Mouse (Mus musculus) forebrain, embryonic 13.5 days (tissue): ENCODE measurements around the gene Atp5mpl. TPM values are rescaled to one million over a fixed set of nuclear protein-coding genes. Genes with fewer than 3 reads are reported as not detected.

ENCODE experiments used
- ATAC-seq: fragments of 200-750 bp; cut with Nextera tagmentation; 2 replicates; pipeline ENCODE4 v1.8.0; 2017
- H3K27ac ChIP-seq: fragments of 300-500 bp; sonication (generic); 2 replicates; pipeline ENCODE4 v1.5.1; 2015; ENCODE audit warnings: inconsistent platforms, mild to moderate bottlenecking, moderate library complexity
- H3K27me3 ChIP-seq: fragments of 300-500 bp; sonication (generic); 2 replicates; pipeline ENCODE4 v1.6.1; 2015; ENCODE audit warnings: mild to moderate bottlenecking, inconsistent platforms
- H3K36me3 ChIP-seq: fragments of 300-500 bp; sonication (generic); 2 replicates; pipeline ENCODE4 v1.6.1; 2015; ENCODE audit warnings: mild to moderate bottlenecking, inconsistent platforms; ENCODE audit not compliant: poor library complexity, severe bottlenecking
- H3K4me1 ChIP-seq: fragments of 300-500 bp; sonication (generic); 2 replicates; pipeline ENCODE4 v1.6.1; 2015; ENCODE audit warnings: inconsistent platforms
- H3K4me2 ChIP-seq: fragments of 300-500 bp; sonication (generic); 2 replicates; pipeline ENCODE4 v1.6.1; 2015; ENCODE audit warnings: inconsistent platforms, mild to moderate bottlenecking, moderate library complexity
- H3K4me3 ChIP-seq: fragments of 300-500 bp; sonication (generic); 2 replicates; pipeline ENCODE4 v1.5.1; 2015; ENCODE audit warnings: mild to moderate bottlenecking, inconsistent platforms
- H3K9ac ChIP-seq: fragments of 300-500 bp; sonication (generic); 2 replicates; pipeline ENCODE4 v1.6.1; 2015; ENCODE audit warnings: mild to moderate bottlenecking, inconsistent platforms
- H3K9me3 ChIP-seq: fragments of 300-500 bp; sonication (generic); replicated peaks from 2 replicates; pipeline ENCODE4 v1.6.1; 2016; ENCODE audit warnings: inconsistent platforms
- WGBS: fragments of 180-500 bp; shearing (Covaris S2); methylation state at CpG from one replicate; pipeline ENCODE4 v1.1.7; 2015; 5-methylcytosine and 5-hydroxymethylcytosine counted together
- polyA plus RNA-seq: library from polyadenylated mRNA; unstranded; fragments of >200 nt; fragmentation: Nextera tagmentation; extraction: Ambion mirVana; gene quantifications from 2 replicates; pipeline ENCODE4 v1.2.1, GENCODE M21; 2015

Atp5mpl gene
- polyA plus RNA-seq, 1 experiment from 2014 or later = 746 TPM

DNA sequence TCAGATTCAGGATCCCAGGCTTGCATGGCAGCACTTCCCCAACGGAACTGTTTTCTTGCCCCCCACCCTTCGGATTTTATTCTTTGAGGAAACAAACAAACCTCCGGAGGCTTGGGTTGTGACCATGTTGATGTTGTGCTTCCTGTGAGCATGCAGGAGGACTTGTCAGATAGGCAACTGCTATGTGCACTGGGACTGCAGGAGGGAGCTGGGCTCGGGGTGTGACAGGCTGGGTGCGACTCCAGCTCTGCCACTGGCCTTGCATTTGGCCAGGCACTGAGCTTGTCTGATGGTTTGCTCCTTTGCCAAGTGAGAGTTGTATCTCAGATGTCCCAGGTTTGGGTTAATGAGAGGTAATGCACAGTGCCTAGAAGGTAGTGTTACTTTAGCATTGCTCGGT is 11.5 kb upstream of the Atp5mpl start:
- H3K4me3 ChIP-seq = no peak overlapping the region
- H3K27ac ChIP-seq = no peak overlapping the region
- peaks cover 15% of the 10 kb centered on the region for H3K4me1 ChIP-seq
- no peak overlapping the region for H3K4me2 ChIP-seq
- H3K9ac ChIP-seq = no peak overlapping the region
- 81% methylated on average over 6 of the region's 6 CpGs for WGBS
- no peaks in the 10 kb centered on the region for H3K27me3 ChIP-seq
- H3K9me3 ChIP-seq = no peaks in the 10 kb centered on the region
- no peaks in the 10 kb centered on the region for H3K36me3 ChIP-seq
- ATAC-seq = no peak

DNA sequence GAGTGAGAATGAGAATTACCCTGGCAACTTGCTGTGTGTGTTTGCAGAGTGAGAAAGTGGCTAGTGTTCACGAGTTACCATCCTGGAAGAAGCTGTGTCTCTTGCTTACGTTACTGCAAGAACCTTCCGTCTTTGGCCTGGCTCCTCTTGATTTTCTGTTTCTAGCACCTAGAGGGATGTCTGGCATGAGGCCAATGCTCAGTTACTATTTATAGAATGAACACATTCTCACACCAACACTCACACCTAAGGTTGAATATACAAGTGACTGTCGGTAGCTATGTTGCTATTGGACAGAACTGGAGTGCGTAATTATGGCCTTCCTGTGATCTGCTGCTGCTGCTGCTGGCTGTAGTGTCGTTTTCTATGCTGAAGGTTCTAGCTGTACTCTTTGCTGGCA is 10.4 kb upstream of the Atp5mpl start:
- no peak overlapping the region for H3K9ac ChIP-seq
- WGBS = 51% methylated on average over 6 of the region's 6 CpGs
- H3K27ac ChIP-seq = peak overlapping the region; percentile 17; the same call in 1 of the 2 replicates

DNA sequence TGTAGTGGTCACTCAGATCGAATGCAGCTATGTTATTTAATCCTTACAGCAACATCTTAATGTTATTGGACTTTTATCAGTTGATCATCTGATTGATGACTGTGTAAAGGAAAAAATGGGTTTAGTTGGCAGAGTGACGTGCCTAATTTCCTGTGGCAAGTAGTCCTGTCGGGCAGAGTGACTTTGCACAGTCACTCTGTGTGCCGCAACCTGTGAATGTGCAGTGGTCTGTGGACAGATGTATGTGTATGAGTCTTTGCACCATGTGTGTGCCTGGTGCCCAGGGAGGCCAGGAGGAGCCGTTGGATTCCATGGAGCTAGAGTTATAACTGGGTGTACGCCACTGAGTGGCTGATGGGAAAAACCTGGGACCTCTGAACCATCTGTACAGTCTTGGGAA is 7.8 kb upstream of the Atp5mpl start:
- no peak overlapping the region for H3K27ac ChIP-seq
- H3K9me3 ChIP-seq = no peaks in the 10 kb centered on the region
- H3K4me3 ChIP-seq = no peak overlapping the region
- H3K36me3 ChIP-seq = no peaks in the 10 kb centered on the region
- peaks cover 15% of the 10 kb centered on the region for H3K4me1 ChIP-seq
- no peak overlapping the region for H3K4me2 ChIP-seq
- 84% methylated on average over 6 of the region's 6 CpGs for WGBS
- H3K27me3 ChIP-seq = no peaks in the 10 kb centered on the region
- no peak for ATAC-seq
- no peak overlapping the region for H3K9ac ChIP-seq

More for the DNA sequence above, 10.4 kb upstream of the Atp5mpl start:
- Histone ChIP-seq H3K27me3 (no peaks in the 10 kb centered on the region), H3K9me3 (no peaks in the 10 kb centered on the region), H3K4me2 (no peak overlapping the region), H3K4me3 (no peak overlapping the region), H3K36me3 (no peaks in the 10 kb centered on the region), H3K4me1 (peaks cover 15% of the 10 kb centered on the region)
- ATAC-seq = no peak

DNA sequence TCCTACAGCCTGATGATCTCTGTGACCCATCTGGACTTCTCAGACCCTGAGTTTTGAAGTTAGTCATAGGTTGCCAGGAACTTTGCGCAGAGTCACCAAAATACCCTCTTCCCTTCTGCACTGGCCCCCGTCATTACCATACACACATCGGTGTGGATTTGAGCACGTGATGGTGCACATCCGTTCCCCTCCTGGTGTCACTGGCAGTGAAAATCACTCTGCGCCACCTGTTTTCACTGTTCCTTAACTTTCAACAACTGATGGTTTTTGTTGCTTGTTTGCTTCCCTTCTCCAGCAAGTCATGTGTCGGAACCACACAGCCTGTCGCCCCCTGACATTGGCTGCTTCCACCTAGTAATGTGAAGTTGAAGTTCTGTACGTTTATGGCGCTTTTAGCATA is 5.7 kb upstream of the Atp5mpl start:
- H3K4me2 ChIP-seq = no peak overlapping the region
- no peak overlapping the region for H3K9ac ChIP-seq
- H3K4me3 ChIP-seq = no peak overlapping the region
- ATAC-seq = no peak
- WGBS = 92% methylated on average over 10 of the region's 10 CpGs
- no peaks in the 10 kb centered on the region for H3K36me3 ChIP-seq
- H3K9me3 ChIP-seq = no peaks in the 10 kb centered on the region
- H3K27ac ChIP-seq = no peak overlapping the region
- peaks cover 11% of the 10 kb centered on the region for H3K4me1 ChIP-seq
- H3K27me3 ChIP-seq = no peaks in the 10 kb centered on the region

DNA sequence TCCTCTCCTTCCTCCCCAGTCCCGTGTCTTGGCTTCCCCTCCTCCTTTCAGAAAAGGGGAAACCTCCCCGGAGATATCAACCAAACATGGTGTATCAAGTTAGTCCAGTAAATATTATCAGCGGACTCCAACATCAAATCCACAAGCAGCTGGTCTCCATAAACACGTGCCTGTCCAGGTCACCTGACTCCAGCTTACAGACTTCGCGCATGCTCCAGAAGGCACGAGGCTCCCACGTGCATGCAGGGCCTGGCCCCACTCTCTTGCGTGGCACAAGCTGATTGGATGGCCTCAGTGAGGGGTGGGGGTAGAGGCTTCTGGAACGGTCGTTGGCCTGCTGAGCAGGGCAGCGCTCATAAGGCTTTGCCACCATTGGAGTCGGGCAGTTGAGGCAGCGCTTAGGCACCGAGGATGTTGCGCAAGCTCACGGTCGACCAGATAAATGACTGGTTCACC is 4.5 kb upstream of the Atp5mpl start, which contains the start of gene Tdrd9:
Gene Tdrd9 (plus strand): TSS at position 329 of the 456 bp plus-strand sequence.
- 91% methylated on average over 18 of the region's 18 CpGs for WGBS
- Histone ChIP-seq H3K9ac (no peak within 1 kb of the TSS), H3K36me3 (no peaks in the 10 kb centered on the region), H3K4me3 (no peak within 1 kb of the TSS), H3K9me3 (no peaks in the 10 kb centered on the region), H3K4me2 (no peak within 1 kb of the TSS), H3K27ac (no peak within 1 kb of the TSS), H3K27me3 (no peaks in the 10 kb centered on the region), H3K4me1 (peaks cover 2% of the 10 kb centered on the region)
- no peak for ATAC-seq

DNA sequence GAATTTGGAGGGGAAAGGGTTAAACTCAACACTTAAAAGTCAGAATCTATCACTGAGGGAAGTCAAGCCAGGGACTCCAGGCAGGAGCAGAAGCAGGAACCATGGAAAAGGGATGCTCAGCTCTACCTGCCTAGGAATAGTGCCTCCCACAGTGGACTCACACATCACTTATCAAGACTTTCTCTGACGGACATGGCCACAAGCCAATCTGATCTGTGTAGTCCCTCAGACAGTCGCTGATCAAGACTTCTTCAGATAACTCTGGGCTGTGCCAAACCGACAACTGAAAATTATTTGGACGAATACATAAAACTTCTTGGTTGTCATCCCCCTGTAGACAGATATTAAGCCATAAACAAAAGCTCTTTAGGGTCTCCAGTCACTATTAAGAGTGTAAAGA is 3.3 kb upstream of the Atp5mpl start:
- no peak for ATAC-seq
- H3K4me1 ChIP-seq = peaks cover 13% of the 10 kb centered on the region
- no peak overlapping the region for H3K4me3 ChIP-seq
- 85% methylated on average over 4 of the region's 4 CpGs for WGBS
- no peaks in the 10 kb centered on the region for H3K9me3 ChIP-seq
- H3K9ac ChIP-seq = no peak overlapping the region
- H3K4me2 ChIP-seq = no peak overlapping the region
- no peaks in the 10 kb centered on the region for H3K27me3 ChIP-seq
- H3K27ac ChIP-seq = no peak overlapping the region
- no peaks in the 10 kb centered on the region for H3K36me3 ChIP-seq

DNA sequence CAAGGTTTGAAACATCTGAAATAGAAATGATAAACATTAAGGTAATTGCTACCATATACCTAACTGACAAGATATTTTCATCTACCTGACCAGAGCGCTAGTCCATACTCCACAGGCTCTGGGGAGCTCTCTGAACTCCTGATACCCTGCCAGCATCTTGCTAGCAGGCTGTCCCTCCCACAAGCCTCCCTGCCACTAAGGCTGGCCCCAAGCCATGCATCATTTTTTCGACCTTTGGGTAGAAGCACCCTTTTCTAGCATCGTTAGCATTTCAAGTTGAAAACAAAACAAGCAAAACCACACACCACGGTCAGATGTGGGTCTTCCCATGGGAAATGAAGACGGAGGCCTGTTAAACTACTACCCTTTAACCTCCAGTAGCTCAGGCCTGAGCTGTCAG is 3.4 kb downstream of the Atp5mpl start:
- Histone ChIP-seq H3K27ac (no peak overlapping the region), H3K4me2 (no peak overlapping the region), H3K36me3 (peaks cover 42% of the 10 kb centered on the region), H3K9me3 (no peaks in the 10 kb centered on the region), H3K27me3 (no peaks in the 10 kb centered on the region), H3K4me1 (peaks cover 18% of the 10 kb centered on the region), H3K4me3 (no peak overlapping the region), H3K9ac (no peak overlapping the region)
- 79% methylated on average over 5 of the region's 5 CpGs for WGBS
- no peak for ATAC-seq

DNA sequence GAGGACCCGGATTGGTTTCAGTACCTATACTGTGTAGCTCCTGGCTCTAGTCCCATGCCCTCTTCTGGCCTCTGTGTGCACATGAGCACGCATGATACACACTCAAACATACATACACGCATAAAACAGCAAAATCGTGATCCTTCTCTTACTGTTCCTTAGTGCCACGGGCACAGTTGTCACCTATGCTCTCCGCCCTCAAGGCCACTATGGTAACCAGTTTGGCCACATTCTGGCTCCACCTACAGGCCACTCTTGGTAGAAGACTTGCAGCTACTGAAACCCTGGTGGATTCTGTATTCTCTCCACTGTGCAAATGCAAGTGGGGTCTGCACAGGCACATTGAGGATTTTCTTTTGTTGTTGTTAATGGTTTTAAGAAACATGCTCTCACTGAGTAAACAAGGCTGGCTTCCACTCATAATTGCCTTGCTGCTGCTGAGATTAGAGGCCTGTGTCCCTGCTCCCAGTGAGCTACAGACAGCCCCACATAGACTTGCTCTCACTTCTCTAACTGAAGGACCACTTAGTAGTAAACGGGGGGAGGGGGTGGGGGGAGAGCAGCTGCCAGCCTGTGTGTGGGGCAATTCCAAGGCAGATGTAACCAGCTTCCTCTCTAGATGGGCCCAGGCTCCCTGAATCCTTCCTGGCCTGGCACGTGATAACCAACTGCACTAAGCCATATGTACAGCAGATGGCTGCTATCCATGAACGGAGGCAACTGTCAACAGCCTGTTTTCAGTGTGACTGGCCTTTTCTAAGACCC is 8.5 kb downstream of the Atp5mpl start:
- Histone ChIP-seq H3K4me1 (no peaks in the 10 kb centered on the region), H3K4me3 (no peak overlapping the region), H3K27ac (no peak overlapping the region), H3K4me2 (no peak overlapping the region), H3K36me3 (peaks cover 38% of the 10 kb centered on the region), H3K27me3 (no peaks in the 10 kb centered on the region), H3K9ac (no peak overlapping the region), H3K9me3 (no peaks in the 10 kb centered on the region)
- ATAC-seq = peak; percentile 75
- WGBS = 51% methylated on average over 9 of the region's 9 CpGs

DNA sequence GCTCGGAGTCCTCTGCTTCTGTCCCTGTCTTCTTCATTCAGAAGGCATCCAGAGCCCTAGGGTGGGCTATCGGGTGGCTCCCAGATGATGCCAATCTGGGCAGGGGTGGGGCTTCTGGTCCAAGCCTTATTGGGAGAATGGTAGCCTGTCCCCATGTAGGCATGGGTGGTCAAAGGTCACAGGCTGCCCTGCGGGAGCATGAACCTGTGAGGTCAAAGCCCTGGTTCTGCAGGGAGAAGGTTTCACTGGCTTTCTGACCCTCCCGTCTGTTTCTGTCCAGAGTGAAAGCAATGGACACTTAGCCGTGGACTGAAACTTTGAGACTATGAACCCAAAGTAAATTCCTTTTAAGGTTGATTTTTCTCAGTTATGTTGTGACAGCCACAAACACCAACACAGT is 10.6 kb downstream of the Atp5mpl start:
- Histone ChIP-seq H3K36me3 (peaks cover 21% of the 10 kb centered on the region), H3K27me3 (no peaks in the 10 kb centered on the region), H3K27ac (no peak overlapping the region), H3K4me3 (no peak overlapping the region), H3K4me1 (no peaks in the 10 kb centered on the region), H3K9me3 (no peaks in the 10 kb centered on the region), H3K4me2 (no peak overlapping the region), H3K9ac (no peak overlapping the region)
- WGBS = 81% methylated on average over 5 of the region's 5 CpGs
- no peak for ATAC-seq

DNA sequence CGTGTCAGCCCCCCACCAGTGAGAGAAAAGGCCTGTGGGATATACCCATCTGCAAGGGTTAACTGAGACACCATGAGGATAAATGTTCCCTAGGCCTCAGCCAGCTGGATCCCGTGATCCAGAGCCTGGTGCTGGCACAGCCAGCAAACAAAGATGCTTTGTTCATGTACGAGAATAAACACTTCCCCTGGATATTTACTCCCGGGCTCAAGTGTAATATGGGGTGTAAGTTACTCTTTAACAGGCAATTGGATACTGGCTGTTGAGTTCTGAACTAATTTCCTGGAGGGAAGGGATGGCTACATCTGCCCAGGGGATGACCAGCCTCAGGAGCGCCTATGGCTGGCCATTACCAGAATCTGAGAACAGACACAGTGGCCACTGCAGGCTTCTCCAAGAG is 15.1 kb downstream of the Atp5mpl start:
- Histone ChIP-seq H3K27ac (no peak overlapping the region), H3K36me3 (no peaks in the 10 kb centered on the region), H3K4me2 (no peak overlapping the region), H3K4me3 (no peak overlapping the region), H3K4me1 (no peaks in the 10 kb centered on the region), H3K9me3 (no peaks in the 10 kb centered on the region), H3K9ac (no peak overlapping the region), H3K27me3 (no peaks in the 10 kb centered on the region)
- ATAC-seq = no peak
- 41% methylated on average over 5 of the region's 5 CpGs for WGBS

DNA sequence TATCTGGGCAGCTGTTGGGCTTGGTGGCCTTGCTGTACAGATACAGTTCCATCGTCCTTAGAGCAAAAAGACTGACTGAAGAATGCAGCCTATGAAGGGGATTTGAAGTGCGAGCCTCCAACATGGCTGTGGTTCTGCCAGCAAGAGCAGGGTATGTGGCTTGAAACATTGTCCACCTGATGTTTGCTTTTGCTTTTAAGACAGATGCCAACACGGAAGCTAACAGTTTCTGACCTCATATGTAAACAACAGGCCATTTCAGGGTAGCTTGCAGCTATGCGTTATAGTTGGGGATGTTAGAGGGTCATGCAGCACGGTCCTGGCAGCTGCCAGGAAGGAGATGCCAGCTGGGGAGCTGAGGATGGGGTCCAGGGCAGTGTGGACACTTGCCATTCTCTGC is 16.3 kb downstream of the Atp5mpl start:
- Histone ChIP-seq H3K4me1 (no peaks in the 10 kb centered on the region), H3K4me2 (no peak overlapping the region), H3K27ac (no peak overlapping the region), H3K9me3 (no peaks in the 10 kb centered on the region), H3K27me3 (no peaks in the 10 kb centered on the region), H3K36me3 (no peaks in the 10 kb centered on the region), H3K9ac (no peak overlapping the region), H3K4me3 (no peak overlapping the region)
- 85% methylated on average over 5 of the region's 5 CpGs for WGBS
- no peak for ATAC-seq

DNA sequence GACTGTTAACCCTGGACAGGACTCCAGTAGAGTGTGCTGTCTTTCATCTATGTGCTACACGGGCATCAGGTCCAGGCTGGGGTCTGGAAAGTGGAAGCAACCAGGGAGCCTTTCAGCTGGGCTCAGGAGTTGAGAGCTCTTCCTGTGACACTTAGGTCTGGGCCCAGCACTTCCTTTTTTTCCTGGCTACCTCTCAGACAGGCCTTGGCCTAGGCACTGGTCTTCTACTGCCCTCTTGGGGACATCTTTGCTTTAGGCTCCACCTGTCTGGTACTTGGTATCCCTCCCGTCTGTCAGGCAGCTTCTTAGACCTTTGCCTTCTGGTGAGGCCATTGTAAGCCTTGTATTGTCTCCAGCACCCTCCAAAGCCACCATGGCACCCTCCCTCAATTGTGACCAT is 20.1 kb downstream of the Atp5mpl start:
- H3K36me3 ChIP-seq = no peaks in the 10 kb centered on the region
- H3K4me1 ChIP-seq = peaks cover 4% of the 10 kb centered on the region; the same call in 1 of the 2 replicates
- WGBS = 51% methylated on average over 2 of the region's 2 CpGs
- no peak overlapping the region for H3K4me2 ChIP-seq
- H3K27me3 ChIP-seq = no peaks in the 10 kb centered on the region
- no peaks in the 10 kb centered on the region for H3K9me3 ChIP-seq
- no peak overlapping the region for H3K27ac ChIP-seq
- ATAC-seq = no peak
- no peak overlapping the region for H3K4me3 ChIP-seq
- H3K9ac ChIP-seq = no peak overlapping the region
